Mouse (Mus musculus) kidney, adult 2 months (tissue): ENCODE results near the gene Tipin. TPM values are rescaled to one million over a fixed set of nuclear protein-coding genes. Genes with fewer than 3 reads are reported as not detected.

Source experiments
- DNase-seq: peaks from one replicate; pipeline ENCODE4 v3.0.0; 2021
- H3K27ac ChIP-seq: fragments of 200-500 bp; 2 replicates; pipeline ENCODE4 v1.5.1; 2012; ENCODE audit warnings: low read depth, low read length, control low read depth, inconsistent platforms; ENCODE audit not compliant: insufficient read depth
- H3K27me3 ChIP-seq: fragments of 200-500 bp; replicated peaks from 2 replicates; pipeline ENCODE4 v1.6.1; 2012; ENCODE audit warnings: mild to moderate bottlenecking, moderate library complexity, low read length, inconsistent platforms; ENCODE audit not compliant: control insufficient read depth, insufficient read depth
- H3K36me3 ChIP-seq: fragments of 200-500 bp; 2 replicates; pipeline ENCODE4 v1.6.1; 2012; ENCODE audit warnings: mild to moderate bottlenecking, moderate library complexity, low read length, inconsistent platforms; ENCODE audit not compliant: control insufficient read depth, insufficient read depth
- H3K4me1 ChIP-seq: fragments of 200-500 bp; 2 replicates; pipeline ENCODE4 v1.6.1; 2011; ENCODE audit warnings: low read length; ENCODE audit not compliant: control insufficient read depth, insufficient read depth
- H3K4me3 ChIP-seq: fragments of 200-500 bp; 2 replicates; pipeline ENCODE4 v1.5.1; 2011; ENCODE audit warnings: mild to moderate bottlenecking, low read depth, low read length, control low read depth; ENCODE audit not compliant: insufficient read depth
- CTCF ChIP-seq: fragments of 200-500 bp; conservative IDR thresholded peaks from 2 replicates; pipeline ENCODE4 v1.5.1; 2011; ENCODE audit warnings: low read depth, mild to moderate bottlenecking, control low read depth, low read length, moderate library complexity, mixed read lengths; ENCODE audit not compliant: insufficient read depth, insufficient read length
- POLR2A ChIP-seq: fragments of 200-500 bp; IDR thresholded peaks from one replicate; pipeline ENCODE4 v1.6.1; 2011; ENCODE audit warnings: low read depth, low read length, control low read depth
- WGBS: fragments of 180-500 bp; shearing (Covaris S2); methylation state at CpG from one replicate; pipeline ENCODE4 v1.1.7; 2018; 5-methylcytosine and 5-hydroxymethylcytosine counted together
- polyA plus RNA-seq: library from polyadenylated mRNA; depleted of rRNA; stranded (reverse); fragments of >200 nt; gene quantifications from 2 replicates; pipeline ENCODE4 v1.2.3, GENCODE M21; 2012

Gene Tipin
- polyA plus RNA-seq, 1 experiment, result 5.5 TPM

GRCm38 (mm10) chr9:64272611-64273010 is 8.8 kb upstream of the Tipin start:
- WGBS, result 40% methylated on average over 7 of the region's 7 CpGs

GRCm38 (mm10) chr9:64273757-64274156 is 7.6 kb upstream of the Tipin start:
- 69% methylated on average over 4 of the region's 4 CpGs for WGBS
- no peak overlapping the region for H3K4me3 ChIP-seq
- no peaks in the 10 kb centered on the region for H3K4me1 ChIP-seq
- H3K27me3 ChIP-seq, result no peaks in the 10 kb centered on the region
- H3K36me3 ChIP-seq, result no peaks in the 10 kb centered on the region
- no peak for TF ChIP-seq POLR2A
- no peak for TF ChIP-seq CTCF
- H3K27ac ChIP-seq, result no peak overlapping the region
- no peak for DNase-seq

More at GRCm38 (mm10) chr9:64272611-64273010, 8.8 kb upstream of the Tipin start:
- Histone ChIP-seq H3K27ac (no peak overlapping the region), H3K4me3 (no peak overlapping the region), H3K36me3 (no peaks in the 10 kb centered on the region), H3K4me1 (no peaks in the 10 kb centered on the region), H3K27me3 (no peaks in the 10 kb centered on the region)
- DNase-seq, result peak; percentile 60
- TF ChIP-seq POLR2A (no peak), CTCF (peak; percentile 76)

GRCm38 (mm10) chr9:64274291-64274690 is 7.1 kb upstream of the Tipin start:
- Histone ChIP-seq H3K4me1 (no peaks in the 10 kb centered on the region), H3K27ac (no peak overlapping the region), H3K36me3 (no peaks in the 10 kb centered on the region), H3K4me3 (no peak overlapping the region), H3K27me3 (no peaks in the 10 kb centered on the region)
- TF ChIP-seq CTCF, result no peak
- no peak for TF ChIP-seq POLR2A
- 73% methylated on average over 4 of the region's 4 CpGs for WGBS
- DNase-seq, result no peak

- Histone ChIP-seq H3K4me1 (no peaks in the 10 kb centered on the region), H3K36me3 (no peaks in the 10 kb centered on the region), H3K27me3 (no peaks in the 10 kb centered on the region), H3K27ac (no peak overlapping the region), H3K4me3 (no peak overlapping the region)
- TF ChIP-seq POLR2A, result no peak
- TF ChIP-seq CTCF, result 0 out of 2 replicates have a peak, but pooled peaks have one; percentile 20
- 68% methylated on average over 1 of the region's 1 CpGs for WGBS
- peak; percentile 21 for DNase-seq
Observed at GRCm38 (mm10) chr9:64274919-64275318, 6.5 kb upstream of the Tipin start.

GRCm38 (mm10) chr9:64277706-64278105 is 3.7 kb upstream of the Tipin start:
- no peak overlapping the region for H3K4me3 ChIP-seq
- no peaks in the 10 kb centered on the region for H3K36me3 ChIP-seq
- peak; percentile 70 for TF ChIP-seq CTCF
- TF ChIP-seq POLR2A, result no peak
- no peaks in the 10 kb centered on the region for H3K27me3 ChIP-seq
- 58% methylated on average over 8 of the region's 8 CpGs for WGBS
- H3K27ac ChIP-seq, result no peak overlapping the region
- no peaks in the 10 kb centered on the region; the same call in 1 of the 2 replicates for H3K4me1 ChIP-seq
- DNase-seq, result peak; percentile 71

- no peak for DNase-seq
- WGBS, result 93% methylated on average over 6 of the region's 6 CpGs
Observed at GRCm38 (mm10) chr9:64278665-64279310, 2.6 kb upstream of the Tipin start.

GRCm38 (mm10) chr9:64281781-64282178 is 399 bp downstream of the Tipin start:
- no peak for TF ChIP-seq CTCF
- no peak for TF ChIP-seq POLR2A
- Histone ChIP-seq H3K36me3 (no peaks in the 10 kb centered on the region), H3K27me3 (no peaks in the 10 kb centered on the region), H3K27ac (no peak overlapping the region), H3K4me3 (peak overlapping the region; percentile 83), H3K4me1 (no peaks in the 10 kb centered on the region; the same call in 1 of the 2 replicates)
- WGBS, result under 1% methylated on average over 24 of the region's 24 CpGs
- no peak for DNase-seq

More at GRCm38 (mm10) chr9:64278665-64279310, 2.6 kb upstream of the Tipin start:
- no peaks in the 10 kb centered on the region; the same call in 1 of the 2 replicates for H3K4me1 ChIP-seq
- no peak for TF ChIP-seq CTCF
- H3K27me3 ChIP-seq, result no peaks in the 10 kb centered on the region
- H3K4me3 ChIP-seq, result no peak overlapping the region
- no peaks in the 10 kb centered on the region for H3K36me3 ChIP-seq
- H3K27ac ChIP-seq, result no peak overlapping the region
